In genomic region chr19:43583595-43583994, GRCm38 (mm10) we compare ENCODE assay signal across 24 mouse cellular contexts. TPM values are rescaled to one million over a fixed set of nuclear protein-coding genes. Genes with fewer than 3 reads are reported as not detected.
DNase-seq lines count a peak whose midpoint lies in the region; ATAC-seq lines count a peak whose summit lies in the region.
"Had no signal": no experiment of that assay in that cellular context is flagged by ENCODE, and none has a peak within 500 bp of the region (broad histone marks: within the 10 kb centered on the region; RNA-seq: fewer than 3 reads in every experiment).

No protein-coding gene starts in this region.

- 0 out of 2 replicates have a peak, but pooled peaks cover 7% of the 10 kb centered on the region for H3K4me1 ChIP-seq in kidney, embryonic 16.5 days (ENCODE audit: insufficient read depth, low read length)
- H3K4me1 ChIP-seq in intestine, embryonic 16.5 days (ENCODE audit: control insufficient read depth, insufficient read depth, low read length): peaks cover 12% of the 10 kb centered on the region; the same call in 1 of the 2 replicates
- no peaks in the 10 kb centered on the region for H3K4me1 ChIP-seq in neural tube, embryonic 11.5 days (ENCODE audit: control insufficient read depth, insufficient read depth, low read length)
- H3K4me1 ChIP-seq in forebrain, embryonic 11.5 days (replicated peaks; ENCODE audit: control insufficient read depth, insufficient read depth, low read length): peaks cover 6% of the 10 kb centered on the region; the same call in 1 of the 2 replicates
- H3K4me1 ChIP-seq: liver, embryonic 13.5 days had no signal

- no peak overlapping the region for H3K4me2 ChIP-seq in kidney, embryonic 16.5 days (replicated peaks; ENCODE audit: low read depth, low read length)
- no peak overlapping the region; the same call in 1 of the 2 replicates for H3K4me2 ChIP-seq in intestine, embryonic 16.5 days (ENCODE audit: low read depth, low read length)
- no peak overlapping the region for H3K4me2 ChIP-seq in neural tube, embryonic 11.5 days (ENCODE audit: low read depth)
- H3K4me2 ChIP-seq in forebrain, embryonic 11.5 days (ENCODE audit: low read depth, low read length, severe bottlenecking): no peak overlapping the region
- H3K4me2 ChIP-seq: embryonic facial prominence, embryonic 15.5 days; forebrain, embryonic 12.5 days; liver, embryonic 13.5 days had no signal

- H3K27me3 ChIP-seq in kidney, embryonic 16.5 days (ENCODE audit: insufficient read depth, low read length): peaks cover 81% of the 10 kb centered on the region
- peaks cover 21% of the 10 kb centered on the region for H3K27me3 ChIP-seq in intestine, embryonic 16.5 days (replicated peaks; ENCODE audit: control insufficient read depth, insufficient read depth, low read length)
- H3K27me3 ChIP-seq in neural tube, embryonic 11.5 days (ENCODE audit: control insufficient read depth, insufficient read depth, low read length): peaks cover 52% of the 10 kb centered on the region
- peaks cover 53% of the 10 kb centered on the region for H3K27me3 ChIP-seq in forebrain, embryonic 11.5 days (ENCODE audit: control insufficient read depth, insufficient read depth, low read length)
- H3K27me3 ChIP-seq: Patski had no signal

- no peak for ATAC-seq in kidney, embryonic 16.5 days (ENCODE audit: low FRiP score, low TSS enrichment)
- peak; percentile 44 for ATAC-seq in intestine, embryonic 16.5 days
- no peak for ATAC-seq in neural tube, embryonic 11.5 days (ENCODE audit: insufficient read depth, low FRiP score, low TSS enrichment)
- ATAC-seq in forebrain, embryonic 11.5 days (replicated peaks; ENCODE audit: low FRiP score): no peak
- ATAC-seq: Patski had no signal

- H3K4me3 ChIP-seq in kidney, embryonic 16.5 days (ENCODE audit: low read length): no peak overlapping the region
- H3K4me3 ChIP-seq in intestine, embryonic 16.5 days (ENCODE audit: low read length): no peak overlapping the region
- no peak overlapping the region for H3K4me3 ChIP-seq in neural tube, embryonic 11.5 days (ENCODE audit: low read depth, low read length)
- H3K4me3 ChIP-seq in forebrain, embryonic 11.5 days (ENCODE audit: low read depth, low read length): no peak overlapping the region
- H3K4me3 ChIP-seq: embryonic facial prominence, embryonic 15.5 days; forebrain, embryonic 12.5 days; hindbrain, embryonic 10.5 days; liver, embryonic 13.5 days had no signal

- no peaks in the 10 kb centered on the region for H3K9me3 ChIP-seq in kidney, embryonic 16.5 days (ENCODE audit: low read length)
- H3K9me3 ChIP-seq in intestine, embryonic 16.5 days (ENCODE audit: control insufficient read depth, low read length): 0 out of 2 replicates have a peak, but pooled peaks cover 3% of the 10 kb centered on the region
- H3K9me3 ChIP-seq in neural tube, embryonic 11.5 days (ENCODE audit: control insufficient read depth, low read length): no peaks in the 10 kb centered on the region
- no peaks in the 10 kb centered on the region for H3K9me3 ChIP-seq in forebrain, embryonic 11.5 days (ENCODE audit: control insufficient read depth, low read length)
- H3K9me3 ChIP-seq: embryonic facial prominence, embryonic 15.5 days; forebrain, embryonic 12.5 days; hindbrain, embryonic 10.5 days; liver, embryonic 13.5 days had no signal

- H3K36me3 ChIP-seq in kidney, embryonic 16.5 days (ENCODE audit: insufficient read depth, low read length): no peaks in the 10 kb centered on the region
- H3K36me3 ChIP-seq in intestine, embryonic 16.5 days (ENCODE audit: control insufficient read depth, insufficient read depth, low read length): no peaks in the 10 kb centered on the region
- no peaks in the 10 kb centered on the region for H3K36me3 ChIP-seq in neural tube, embryonic 11.5 days (ENCODE audit: control insufficient read depth, insufficient read depth, low read length)
- no peaks in the 10 kb centered on the region for H3K36me3 ChIP-seq in forebrain, embryonic 11.5 days (ENCODE audit: control insufficient read depth, insufficient read depth, low read length)
- H3K36me3 ChIP-seq: embryonic facial prominence, embryonic 15.5 days; forebrain, embryonic 12.5 days; hindbrain, embryonic 10.5 days; liver, embryonic 13.5 days had no signal

- 2% methylated on average over 17 of the region's 17 CpGs for WGBS in kidney, embryonic 16.5 days
- 10% methylated on average over 17 of the region's 17 CpGs for WGBS in intestine, embryonic 16.5 days
- whole genome bisulfite sequencing in neural tube, embryonic 11.5 days: 3% methylated on average over 17 of the region's 17 CpGs
- under 1% methylated on average over 17 of the region's 17 CpGs for WGBS in forebrain, embryonic 11.5 days

- no peak overlapping the region for H3K27ac ChIP-seq in kidney, embryonic 16.5 days (ENCODE audit: low read length)
- H3K27ac ChIP-seq in intestine, embryonic 16.5 days (ENCODE audit: low read length): peak overlapping the region; percentile 35; the same call in 1 of the 2 replicates
- no peak overlapping the region for H3K27ac ChIP-seq in neural tube, embryonic 11.5 days (ENCODE audit: low read depth, low read length)
- H3K27ac ChIP-seq in forebrain, embryonic 11.5 days (ENCODE audit: low read depth, low read length): no peak overlapping the region
- H3K27ac ChIP-seq: embryonic facial prominence, embryonic 15.5 days; forebrain, embryonic 12.5 days; hindbrain, embryonic 10.5 days; liver, embryonic 13.5 days had no signal

- peak; percentile 78 for DNase-seq in heart, adult 11 months
- no peak for DNase-seq in heart, postnatal 36 days
- DNase-seq in kidney, postnatal 36 days: peak; percentile 13 to 16
- peak; percentile 17 for DNase-seq in neural tube, embryonic 11.5 days (ENCODE audit: low spot score)
- DNase-seq in forebrain, embryonic 11.5 days (ENCODE audit: low spot score): no peak
- no peak for DNase-seq in T-cell, adult 2 months (ENCODE audit: low spot score)
- DNase-seq: cerebellum, adult 2 months; gastrocnemius, postnatal 36 days; kidney, adult 11 months; kidney, postnatal 14 days; liver, embryonic 13.5 days; right cerebral cortex, adult 18-20 months; thymus, postnatal 4 days had no signal

- H3K9ac ChIP-seq in kidney, embryonic 16.5 days (replicated peaks; ENCODE audit: low read length): no peak overlapping the region
- no peak overlapping the region for H3K9ac ChIP-seq in intestine, embryonic 16.5 days (ENCODE audit: low read depth, low read length)
- H3K9ac ChIP-seq in neural tube, embryonic 11.5 days (ENCODE audit: low read length): no peak overlapping the region
- no peak overlapping the region for H3K9ac ChIP-seq in forebrain, embryonic 11.5 days (ENCODE audit: low read length)
- H3K9ac ChIP-seq: embryonic facial prominence, embryonic 15.5 days; forebrain, embryonic 12.5 days; liver, embryonic 13.5 days had no signal

- intact Hi-C loops in heart, postnatal 36 days (cut with DNase I): no loop called here

RNA-seq across cellular contexts. Expression of gene Nkx2-3, which starts 28.5 kb away (rescaled TPM):
- not detected for total RNA-seq in heart, postnatal 36 days (2021)
- 0.07 TPM in 1 of 2 replicates, not detected in the other for polyA plus RNA-seq in kidney, embryonic 16.5 days (2015; fragmentation: Nextera tagmentation; extraction: Ambion mirVana)
- polyA plus RNA-seq in intestine, embryonic 16.5 days (2015; fragmentation: Nextera tagmentation; extraction: Ambion mirVana): 61.3 and 64.6 TPM in 2 replicates
- polyA plus RNA-seq in neural tube, embryonic 11.5 days (2014; fragmentation: Nextera tagmentation; extraction: Ambion mirVana): 0.11 and 0.41 TPM in 2 replicates
- 4.1 and 5.7 TPM in 2 replicates for polyA plus RNA-seq in forebrain, embryonic 11.5 days (2014; fragmentation: Nextera tagmentation; extraction: Ambion mirVana)
- total RNA-seq: gastrocnemius, postnatal 36 days; layer of hippocampus, postnatal 14 days; left cerebral cortex, postnatal 36 days; megakaryocyte, adult 5-6 weeks; monocyte, adult 5-6 weeks; neutrophil, adult 5-6 weeks had no signal
- polyA plus RNA-seq: cerebellum, adult 2 months had no signal

RNA-seq across cellular contexts. Expression of gene Got1, which starts 59.2 kb away (rescaled TPM):
- 1,000 to 10,000 TPM in 1 of 2 experiments, 100 to 1,000 TPM in 1; 980 to 1,055 TPM for total RNA-seq in heart, postnatal 36 days (2021)
- polyA plus RNA-seq in kidney, embryonic 16.5 days (2015; fragmentation: Nextera tagmentation; extraction: Ambion mirVana): 65.9 and 69.1 TPM in 2 replicates
- polyA plus RNA-seq in intestine, embryonic 16.5 days (2015; fragmentation: Nextera tagmentation; extraction: Ambion mirVana): 70.5 and 73.4 TPM in 2 replicates
- 49.5 and 57.7 TPM in 2 replicates for polyA plus RNA-seq in neural tube, embryonic 11.5 days (2014; fragmentation: Nextera tagmentation; extraction: Ambion mirVana)
- 45.5 and 48.2 TPM in 2 replicates for polyA plus RNA-seq in forebrain, embryonic 11.5 days (2014; fragmentation: Nextera tagmentation; extraction: Ambion mirVana)

Comparison
In these comparisons a context has a peak if more than half of its experiments do, and no peak if none do; other contexts are left out.
1. DNase-seq: peak in heart, adult 11 months (single experiment), kidney, postnatal 36 days (2 of 2) and neural tube, embryonic 11.5 days (single experiment); none in heart, postnatal 36 days (0 of 2), forebrain, embryonic 11.5 days (single experiment) and T-cell, adult 2 months (single experiment).